Mouse (Mus musculus): ENCODE results near the gene Slc25a16.
"Not testable (repeated sequence)": the region's sequence is repeated elsewhere in the genome, so short reads cannot be mapped to it uniquely, and the experiment has no call there.

Gene Slc25a16

DNA sequence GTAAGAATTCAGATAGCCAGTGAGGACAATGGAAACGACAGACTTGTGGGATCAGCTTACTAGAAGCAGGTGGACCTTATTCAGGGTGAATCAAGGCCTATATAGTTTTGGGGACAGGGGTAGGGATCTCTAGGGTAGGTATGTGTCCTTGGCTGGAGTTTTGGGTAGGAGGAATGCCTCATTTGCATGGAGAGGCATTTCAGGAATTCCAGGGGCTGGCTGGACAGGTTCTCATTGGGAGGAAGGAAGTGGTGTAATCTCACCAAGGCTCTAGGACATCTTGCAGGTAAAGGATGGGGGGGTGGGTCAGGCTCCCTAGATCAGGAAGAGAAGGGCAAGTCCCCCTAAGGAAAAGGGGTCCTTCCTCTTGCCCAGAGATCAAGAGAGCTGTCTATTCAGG is 17.6 kb upstream of the Slc25a16 start:
- no peak for DNase-seq (ENCODE audit: low read depth, low spot score)

- DNase-seq (ENCODE audit: low read depth, low spot score) = no peak
These were observed 14.1 kb upstream of the Slc25a16 start for GRCm38 (mm10) chr10:62906336-62906735.

GRCm38 (mm10) chr10:62908896-62909295 is 11.5 kb upstream of the Slc25a16 start, which contains the start of gene Tet1:
Tet1 (minus strand) TSS chr10:62908996.
- not testable (repeated sequence) for DNase-seq (ENCODE audit: low read depth, low spot score)

DNA sequence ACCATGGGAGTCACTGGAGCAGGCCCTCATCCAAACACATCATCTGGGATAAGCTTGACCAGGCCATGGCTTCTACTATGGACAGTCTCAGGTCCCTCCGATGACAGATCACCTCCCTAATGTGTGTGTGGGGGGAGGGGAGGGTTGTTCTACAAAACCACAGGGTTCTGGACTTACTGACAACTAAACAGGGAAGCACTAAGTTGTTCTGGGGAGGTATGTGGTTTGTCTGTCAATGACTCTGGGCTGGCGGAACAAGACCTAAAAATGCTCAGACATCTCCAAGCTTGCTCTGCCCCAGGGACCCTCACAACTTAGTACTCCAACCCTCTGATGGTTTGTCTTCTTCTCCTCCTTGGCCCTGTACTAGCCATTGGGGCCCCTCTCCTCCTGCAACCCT is 9.3 kb upstream of the Slc25a16 start:
- DNase-seq (ENCODE audit: low read depth, low spot score) = no peak

- DNase-seq (ENCODE audit: low read depth, low spot score) = no peak
These were observed 1.4 kb upstream of the Slc25a16 start for GRCm38 (mm10) chr10:62918985-62919384.

GRCm38 (mm10) chr10:62920766-62921156 is 328 bp downstream of the Slc25a16 start:
- no peak for DNase-seq (ENCODE audit: low read depth, low spot score)

- no peak for DNase-seq (ENCODE audit: low read depth, low spot score)
These were observed 3.7 kb downstream of the Slc25a16 start for GRCm38 (mm10) chr10:62924096-62924635.

DNA sequence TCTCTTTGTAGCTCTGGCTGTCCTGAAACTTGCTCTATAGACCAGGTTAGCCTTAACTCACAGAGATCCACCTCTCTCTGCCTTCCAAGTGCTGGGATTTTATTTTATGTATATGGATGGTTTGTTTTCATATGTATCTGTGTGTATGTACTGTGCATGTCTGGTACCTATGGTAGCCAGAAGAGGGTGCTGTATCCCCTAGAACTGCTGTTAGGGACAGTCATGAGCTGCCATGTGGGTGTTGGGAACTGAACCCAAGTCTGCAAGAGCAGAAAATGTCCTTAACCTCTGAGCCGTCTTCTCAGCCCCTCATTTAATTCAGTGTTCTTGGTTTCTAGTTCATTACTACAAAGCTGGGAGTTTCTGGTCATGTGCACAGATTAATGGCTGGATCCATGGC is 11.9 kb downstream of the Slc25a16 start:
- DNase-seq (ENCODE audit: low read depth, low spot score) = no peak

- DNase-seq (ENCODE audit: low read depth, low spot score) = no peak
These were observed 24.6 kb downstream of the Slc25a16 start for GRCm38 (mm10) chr10:62944975-62945580.

DNA sequence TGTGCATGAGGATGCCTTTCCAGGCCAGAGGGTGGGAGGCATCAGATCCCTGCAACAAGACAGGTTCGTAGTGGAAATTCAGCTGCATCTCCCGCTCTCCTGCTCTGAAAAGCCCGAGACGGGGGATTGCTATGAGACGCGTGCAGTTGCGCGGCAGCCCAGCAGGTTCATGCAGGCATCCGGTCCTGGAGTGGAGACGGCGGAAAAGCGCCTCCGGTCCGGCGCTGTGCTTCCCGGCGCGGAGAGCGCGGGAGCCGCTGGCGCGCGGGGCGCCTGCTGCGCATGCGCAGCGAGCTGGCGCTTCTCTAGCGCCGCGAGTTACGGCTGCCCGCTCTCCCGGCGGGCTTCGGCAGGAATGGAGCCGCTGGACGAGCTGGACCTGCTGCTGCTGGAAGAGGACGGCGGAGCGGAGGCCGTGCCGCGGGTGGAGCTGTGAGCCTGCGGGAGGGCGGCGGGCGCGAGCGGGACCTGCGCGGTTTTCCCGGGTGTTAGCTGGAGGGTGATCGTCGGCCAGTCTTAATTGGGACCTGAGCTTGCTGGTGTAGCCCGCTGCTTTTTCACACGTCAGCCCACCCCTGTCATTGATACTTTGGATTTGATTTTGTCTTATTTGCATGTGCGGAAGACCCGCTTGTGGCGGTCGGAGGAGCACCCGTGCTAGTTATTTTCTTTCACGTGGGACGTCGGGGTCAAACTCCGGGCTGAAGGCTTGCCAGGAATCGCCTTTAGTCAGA is 26.5 kb downstream of the Slc25a16 start, which contains the start of gene Dna2:
Dna2 (plus strand) TSS at position 289 of the 734 bp plus-strand sequence.
- peak; percentile 82 for DNase-seq (ENCODE audit: low read depth, low spot score)

DNA sequence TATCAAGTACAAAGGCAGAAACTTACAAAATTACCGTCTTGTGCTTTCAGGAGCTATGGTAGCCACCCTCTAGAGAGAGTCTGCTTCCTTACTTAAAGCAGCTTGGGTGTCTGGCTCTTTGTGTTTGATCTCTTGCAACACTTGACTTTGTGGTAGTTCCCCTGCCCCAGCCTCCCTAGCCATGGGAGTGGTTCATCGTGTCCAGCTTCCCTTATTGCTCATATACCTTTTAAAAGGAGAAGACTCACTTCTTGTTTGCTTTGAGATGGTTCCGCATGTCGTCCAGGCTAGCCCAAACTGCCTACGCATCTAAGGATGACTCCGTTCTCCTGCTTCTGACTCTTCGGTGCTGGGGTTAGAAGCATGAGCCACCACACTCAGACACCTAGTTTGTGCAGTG is 28.1 kb downstream of the Slc25a16 start:
- no peak for DNase-seq (ENCODE audit: low read depth, low spot score)

- no peak for DNase-seq (ENCODE audit: low read depth, low spot score)
These were observed 43.5 kb downstream of the Slc25a16 start for GRCm38 (mm10) chr10:62963956-62964355.

- DNase-seq (ENCODE audit: low read depth, low spot score) = no peak
These were observed 45.4 kb downstream of the Slc25a16 start for GRCm38 (mm10) chr10:62965796-62966195.

DNA sequence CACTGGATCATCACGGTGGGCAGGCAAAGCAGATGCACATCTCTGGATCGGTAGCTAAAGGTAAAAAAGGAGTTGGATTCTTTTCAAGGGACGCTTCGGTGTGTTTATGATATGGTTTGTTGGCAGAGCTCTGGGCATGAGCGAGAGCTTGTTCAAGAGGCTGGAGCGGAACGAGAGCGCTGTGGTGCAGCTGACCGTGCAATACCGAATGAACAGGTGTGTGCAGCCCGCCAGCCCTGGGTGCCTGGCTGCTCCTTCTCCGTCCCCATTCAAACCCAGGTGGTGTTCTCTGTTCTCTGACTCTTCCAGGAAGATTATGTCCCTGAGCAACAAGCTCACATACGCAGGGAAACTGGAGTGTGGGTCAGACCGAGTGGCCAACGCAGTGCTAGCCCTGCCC is 45.9 kb downstream of the Slc25a16 start:
- no peak for DNase-seq (ENCODE audit: low read depth, low spot score)

DNA sequence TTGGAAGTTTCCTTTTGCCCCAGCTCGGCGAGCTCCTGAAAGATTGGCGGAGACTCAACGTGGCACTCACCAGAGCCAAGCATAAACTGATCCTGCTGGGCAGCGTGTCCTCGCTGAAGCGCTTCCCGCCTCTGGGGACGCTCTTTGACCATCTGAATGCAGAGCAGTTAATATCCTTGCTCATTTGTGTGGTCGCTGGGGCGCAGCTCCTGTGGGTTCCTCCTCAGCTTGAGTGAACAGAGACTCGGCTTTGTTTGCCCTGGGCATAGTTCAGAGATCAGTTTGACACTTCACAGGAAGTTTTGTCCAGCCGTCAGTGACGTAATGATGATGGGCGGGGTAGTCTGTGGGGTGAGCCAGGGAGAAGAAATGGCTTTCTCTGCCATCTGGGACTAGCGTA is 51.4 kb downstream of the Slc25a16 start:
- DNase-seq (ENCODE audit: low read depth, low spot score) = peak; percentile 6

GRCm38 (mm10) chr10:62979667-62980038 is 59.2 kb downstream of the Slc25a16 start:
- no peak for DNase-seq (ENCODE audit: low read depth, low spot score)

- peak; percentile 81 for DNase-seq (ENCODE audit: low read depth, low spot score)
These were observed 59.9 kb downstream of the Slc25a16 start, which contains the start of gene Rufy2 for GRCm38 (mm10) chr10:62980039-62980954. Rufy2 (plus strand) TSS chr10:62980223.

GRCm38 (mm10) chr10:62984072-62984471 is 63.6 kb downstream of the Slc25a16 start:
- DNase-seq (ENCODE audit: low read depth, low spot score) = no peak

GRCm38 (mm10) chr10:62984495-62984894 is 64.1 kb downstream of the Slc25a16 start:
- DNase-seq (ENCODE audit: low read depth, low spot score) = no peak

GRCm38 (mm10) chr10:62987341-62987740 is 66.9 kb downstream of the Slc25a16 start:
- no peak for DNase-seq (ENCODE audit: low read depth, low spot score)

DNA sequence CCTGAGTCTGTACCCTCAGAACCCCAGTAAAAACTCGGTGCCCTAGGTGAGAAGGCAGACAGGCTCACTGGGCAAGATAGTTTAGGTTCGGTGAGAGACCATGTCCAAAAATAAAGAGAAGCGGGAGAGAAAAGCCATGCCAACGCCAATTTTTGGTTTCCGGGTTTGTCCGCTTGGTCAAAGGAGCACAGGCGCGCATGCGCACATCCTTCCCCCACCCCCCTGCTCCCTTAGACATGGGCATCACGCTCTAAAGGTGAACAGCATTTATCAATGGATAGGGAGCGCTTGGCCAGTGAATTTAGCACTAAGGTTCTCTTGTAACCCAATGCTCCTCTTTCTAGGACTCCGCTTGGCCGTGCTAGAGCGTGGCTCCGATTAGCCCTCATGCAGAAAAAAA is 70.2 kb downstream of the Slc25a16 start:
- no peak for DNase-seq (ENCODE audit: low read depth, low spot score)

- no peak for DNase-seq (ENCODE audit: low read depth, low spot score)
These were observed 73.6 kb downstream of the Slc25a16 start for GRCm38 (mm10) chr10:62993991-62994390.

Measured in retina, postnatal 7 days (tissue).